Mouse (Mus musculus) brown adipose tissue, adult 24 weeks (tissue): ENCODE results near the gene Prkcg. TPM values are rescaled to one million over a fixed set of nuclear protein-coding genes. Genes with fewer than 3 reads are reported as not detected.

Source experiments
- H3K27ac ChIP-seq: fragments of 200-500 bp; replicated peaks from 2 replicates; pipeline ENCODE4 v1.5.1; 2012; ENCODE audit warnings: low read depth, mild to moderate bottlenecking, low read length
- H3K4me1 ChIP-seq: fragments of 200-500 bp; 2 replicates; pipeline ENCODE4 v1.6.1; 2012; ENCODE audit warnings: low read length, mixed read lengths; ENCODE audit not compliant: control insufficient read depth, insufficient read depth, insufficient read length
- H3K4me3 ChIP-seq: fragments of 200-500 bp; 2 replicates; pipeline ENCODE4 v1.5.1; 2012; ENCODE audit warnings: low read depth, mild to moderate bottlenecking, low read length, moderate library complexity; ENCODE audit not compliant: insufficient read depth
- polyA plus RNA-seq: library from polyadenylated mRNA; stranded (reverse); fragments of >200 nt; gene quantifications from 2 replicates; pipeline ENCODE4 v1.2.4, GENCODE M21; 2012; ENCODE audit not compliant: missing spikeins, insufficient read depth, insufficient read length

The Prkcg gene
- polyA plus RNA-seq, 1 experiment: 2.9 TPM

GRCm38 (mm10) chr7:3280654-3281153 is 8.3 kb upstream of the Prkcg start:
- Histone ChIP-seq H3K27ac (peak overlapping the region; percentile 99), H3K4me3 (no peak overlapping the region), H3K4me1 (peaks cover 12% of the 10 kb centered on the region; the same call in 1 of the 2 replicates)

GRCm38 (mm10) chr7:3281741-3282140 is 7.2 kb upstream of the Prkcg start:
- H3K27ac ChIP-seq: 0 out of 2 replicates have a peak overlapping the region, but pooled peaks have one; percentile 42
- peaks cover 14% of the 10 kb centered on the region; the same call in 1 of the 2 replicates for H3K4me1 ChIP-seq
- H3K4me3 ChIP-seq: no peak overlapping the region

DNA sequence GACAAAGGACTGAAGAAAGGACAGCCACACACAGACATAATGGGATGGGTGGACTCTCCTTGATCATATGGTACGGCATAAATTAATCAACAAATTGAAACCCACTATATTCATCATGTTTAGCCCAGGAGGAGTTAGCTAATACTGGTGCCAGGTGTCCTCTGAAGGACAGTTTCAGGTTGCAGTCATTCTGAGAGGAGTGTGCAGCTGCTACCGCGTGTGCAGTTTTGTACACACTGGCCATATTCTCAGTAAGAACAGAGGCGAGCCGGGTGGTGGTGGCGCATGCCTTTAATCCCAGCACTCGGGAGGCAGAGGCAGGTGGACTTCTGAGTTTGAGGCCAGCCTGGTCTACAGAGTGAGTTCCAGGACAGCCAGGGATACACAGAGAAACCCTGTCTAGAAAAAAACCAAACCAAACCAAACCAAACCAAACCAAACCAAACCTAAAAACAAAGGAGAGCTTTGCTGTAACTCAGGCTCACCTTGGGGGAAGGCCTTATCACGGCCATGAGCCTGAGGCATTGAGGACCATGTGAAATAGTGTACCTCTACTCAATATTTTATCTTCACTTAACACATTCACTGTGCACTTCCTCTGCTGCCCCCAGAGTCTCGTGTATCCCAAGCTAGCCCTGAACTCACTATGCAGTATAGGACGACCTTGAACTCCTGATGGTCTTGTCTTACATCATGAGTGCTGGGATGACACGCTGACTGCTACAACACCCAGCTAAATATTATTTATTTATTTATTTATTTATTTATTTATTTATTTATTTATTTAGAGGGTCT is 5.7 kb upstream of the Prkcg start:
- no peak overlapping the region for H3K4me3 ChIP-seq
- no peak overlapping the region for H3K27ac ChIP-seq
- H3K4me1 ChIP-seq: peaks cover 19% of the 10 kb centered on the region; the same call in 1 of the 2 replicates

GRCm38 (mm10) chr7:3284604-3285003 is 4.4 kb upstream of the Prkcg start:
- Histone ChIP-seq H3K4me3 (no peak overlapping the region), H3K27ac (no peak overlapping the region), H3K4me1 (peaks cover 17% of the 10 kb centered on the region; the same call in 1 of the 2 replicates)

GRCm38 (mm10) chr7:3286036-3286435 is 2.9 kb upstream of the Prkcg start:
- no peak overlapping the region for H3K4me3 ChIP-seq
- H3K27ac ChIP-seq: 0 out of 2 replicates have a peak overlapping the region, but pooled peaks have one; percentile 33
- H3K4me1 ChIP-seq: peaks cover 12% of the 10 kb centered on the region; the same call in 1 of the 2 replicates

DNA sequence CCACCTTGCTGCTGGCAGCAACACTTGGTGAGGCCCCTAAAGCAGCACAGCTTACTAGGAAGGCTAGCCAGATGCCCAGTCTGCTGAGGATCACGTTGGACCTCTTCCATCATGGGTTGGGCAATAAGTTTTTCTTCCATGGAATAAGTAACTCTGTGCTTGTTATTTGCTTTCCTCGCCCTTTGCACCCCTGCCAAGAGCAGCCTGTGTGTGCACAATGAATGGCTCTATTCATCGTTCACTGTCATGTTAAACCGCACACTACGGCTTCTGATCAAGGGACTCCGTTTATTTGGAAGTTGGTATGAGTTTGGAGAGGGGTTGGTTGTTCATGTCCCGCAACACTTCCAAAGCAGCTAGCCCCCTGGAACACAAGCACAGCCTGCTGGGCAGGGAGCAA is 1.8 kb upstream of the Prkcg start:
- Histone ChIP-seq H3K4me3 (no peak overlapping the region), H3K4me1 (peaks cover 7% of the 10 kb centered on the region; the same call in 1 of the 2 replicates), H3K27ac (no peak overlapping the region)

GRCm38 (mm10) chr7:3290257-3291033 is 1.5 kb downstream of the Prkcg start:
- Histone ChIP-seq H3K4me3 (peak overlapping the region; percentile 93), H3K4me1 (peaks cover 15% of the 10 kb centered on the region; the same call in 1 of the 2 replicates), H3K27ac (peak overlapping the region; percentile 100)

- Histone ChIP-seq H3K4me1 (peaks cover 16% of the 10 kb centered on the region; the same call in 1 of the 2 replicates), H3K27ac (peak overlapping the region; percentile 100), H3K4me3 (peak overlapping the region; percentile 93)
Measured at GRCm38 (mm10) chr7:3291197-3291596, 2.2 kb downstream of the Prkcg start.

DNA sequence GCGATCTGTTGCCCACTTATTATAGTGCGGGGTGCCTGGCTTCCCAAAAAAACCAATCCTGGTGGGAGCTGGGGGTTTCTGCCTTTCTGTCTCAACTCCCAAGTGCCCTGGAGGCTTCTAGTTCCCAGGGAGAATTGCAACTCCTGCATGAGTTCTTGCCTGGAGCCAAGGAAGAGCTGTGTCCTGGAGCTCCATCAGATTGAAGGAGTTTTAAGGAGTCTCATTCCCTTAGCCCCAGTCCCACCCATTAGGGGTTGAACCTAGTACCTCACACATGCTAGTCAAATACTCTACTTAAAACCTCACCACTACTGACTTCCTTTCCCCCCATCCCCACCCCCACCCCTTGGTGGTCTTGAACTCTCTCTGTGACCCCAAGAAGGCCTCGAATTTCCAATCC is 2.8 kb downstream of the Prkcg start:
- H3K27ac ChIP-seq: peak overlapping the region; percentile 100
- H3K4me3 ChIP-seq: peak overlapping the region; percentile 93
- H3K4me1 ChIP-seq: peaks cover 19% of the 10 kb centered on the region

GRCm38 (mm10) chr7:3292271-3292670 is 3.3 kb downstream of the Prkcg start:
- Histone ChIP-seq H3K27ac (peak overlapping the region; percentile 100), H3K4me3 (peak overlapping the region; percentile 93), H3K4me1 (peaks cover 20% of the 10 kb centered on the region)

GRCm38 (mm10) chr7:3292791-3293190 is 3.8 kb downstream of the Prkcg start:
- Histone ChIP-seq H3K4me1 (peaks cover 18% of the 10 kb centered on the region), H3K27ac (peak overlapping the region; percentile 100), H3K4me3 (peak overlapping the region; percentile 64)

DNA sequence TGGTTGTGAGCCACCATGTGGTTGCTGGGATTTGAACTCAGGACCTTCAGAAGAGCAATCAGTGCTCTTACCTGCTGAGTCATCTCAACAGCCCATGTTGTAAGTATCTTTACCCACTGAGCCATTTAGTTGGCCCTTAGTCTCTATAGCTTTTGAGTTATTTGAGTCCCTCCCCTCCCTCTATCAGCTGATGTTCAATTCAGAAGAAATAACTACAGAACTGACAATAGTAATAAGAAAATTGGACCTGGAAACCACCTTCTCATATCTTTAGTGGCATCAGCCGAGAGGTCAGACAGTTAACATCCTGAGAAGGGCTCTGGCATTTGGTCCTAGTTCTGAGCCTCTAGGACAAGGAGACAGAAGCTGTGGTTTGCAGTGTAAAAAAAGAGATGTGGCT is 5.8 kb downstream of the Prkcg start:
- Histone ChIP-seq H3K4me1 (peaks cover 29% of the 10 kb centered on the region), H3K27ac (0 out of 2 replicates have a peak overlapping the region, but pooled peaks have one; percentile 10), H3K4me3 (no peak overlapping the region)

GRCm38 (mm10) chr7:3295321-3296110 is 6.5 kb downstream of the Prkcg start:
- Histone ChIP-seq H3K4me3 (peak overlapping the region; percentile 19; the same call in 1 of the 2 replicates), H3K27ac (peak overlapping the region; percentile 28; the same call in 1 of the 2 replicates), H3K4me1 (peaks cover 30% of the 10 kb centered on the region)

DNA sequence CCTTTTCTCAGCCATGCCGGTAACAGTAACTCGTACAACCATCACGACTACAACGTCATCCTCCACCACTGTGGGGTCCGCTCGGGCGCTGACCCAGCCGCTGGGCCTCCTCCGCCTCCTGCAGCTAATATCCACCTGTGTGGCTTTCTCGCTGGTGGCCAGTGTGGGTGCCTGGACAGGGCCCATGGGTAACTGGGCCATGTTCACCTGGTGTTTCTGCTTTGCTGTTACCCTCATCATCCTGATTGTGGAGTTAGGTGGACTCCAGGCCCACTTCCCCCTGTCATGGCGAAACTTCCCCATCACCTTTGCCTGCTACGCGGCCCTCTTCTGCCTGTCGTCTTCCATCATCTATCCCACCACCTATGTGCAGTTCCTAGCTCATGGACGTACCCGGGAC is 7.7 kb downstream of the Prkcg start:
- peaks cover 36% of the 10 kb centered on the region for H3K4me1 ChIP-seq
- H3K4me3 ChIP-seq: no peak overlapping the region

More for the DNA sequence above, 7.7 kb downstream of the Prkcg start:
- H3K27ac ChIP-seq: no peak overlapping the region
